Mouse (Mus musculus): ENCODE measurements at regions not wholly inside any gene's neighbourhood (a gene's known extent, or its start where the extent isn't known, plus 50 kb on each side); places are given as distances from the start of the nearest gene placed in this dataset.

DNA sequence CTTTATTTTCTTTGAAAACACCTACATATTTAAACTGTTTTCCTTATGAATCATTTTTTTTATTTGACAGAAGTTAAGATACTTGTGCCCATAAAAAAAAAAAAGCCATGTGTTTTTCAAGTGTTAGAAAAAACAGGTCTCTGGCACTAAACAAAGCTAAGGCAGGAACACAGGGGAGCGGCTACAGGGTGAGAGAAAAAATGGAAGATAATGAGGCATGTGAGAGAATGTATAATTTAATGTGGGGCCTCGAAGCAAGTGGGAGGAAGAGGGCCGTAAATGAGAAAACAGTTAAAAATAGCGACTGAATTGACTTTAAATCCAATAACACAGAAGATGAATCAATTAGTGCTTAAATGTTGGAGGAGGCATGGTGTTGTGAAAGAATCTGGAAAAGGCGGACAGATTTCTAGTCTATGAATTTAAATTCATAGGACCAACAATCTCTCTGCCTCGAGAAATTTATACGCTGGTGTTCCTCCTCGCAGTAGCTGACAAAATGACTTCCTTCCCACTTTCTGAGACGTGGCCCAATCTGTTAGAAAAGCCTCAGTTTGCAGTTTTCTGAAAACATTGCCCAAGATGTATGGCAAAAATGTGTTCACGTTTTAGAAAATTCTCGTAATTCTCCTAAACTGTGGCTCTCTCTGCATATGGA is 145.4 kb upstream of the Fst start:
- no peak for TF ChIP-seq CTCF (IDR thresholded peaks at IDR 0.05; ENCODE audit: low read depth, low read length)
- no peak for TF ChIP-seq POLR2A (IDR thresholded peaks at IDR 0.05; ENCODE audit: insufficient read depth, low read length)
